Mouse (Mus musculus) myocyte (in vitro differentiated cells): ENCODE results near the gene Teddm2. TPM values are rescaled to one million over a fixed set of nuclear protein-coding genes. Genes with fewer than 3 reads are reported as not detected.
"Not testable (repeated sequence)": the region's sequence is repeated elsewhere in the genome, so short reads cannot be mapped to it uniquely, and the experiment has no call there.

ENCODE experiments used
- H3K27me3 ChIP-seq: one replicate; pipeline ENCODE4 v1.6.1; 2011; ENCODE audit not compliant: control insufficient read depth, insufficient read depth, insufficient read length
- H3K36me3 ChIP-seq: one replicate; pipeline ENCODE4 v1.6.1; 2011; ENCODE audit not compliant: control insufficient read depth, insufficient read depth
- H3K4me2 ChIP-seq: one replicate; pipeline ENCODE4 v1.6.1; 2011; ENCODE audit warnings: low read depth, control low read depth
- H3K4me3 ChIP-seq: one replicate; pipeline ENCODE4 v1.5.1; 2011; ENCODE audit warnings: mild to moderate bottlenecking, control low read depth, moderate library complexity
- H3K79me2 ChIP-seq: one replicate; pipeline ENCODE4 v1.6.1; 2011; ENCODE audit not compliant: control insufficient read depth, insufficient read depth
- H3ac ChIP-seq: one replicate; pipeline ENCODE4 v1.6.1; 2011; ENCODE audit not compliant: control insufficient read depth, insufficient read length
- CEBPB ChIP-seq: IDR thresholded peaks from 2 replicates; pipeline ENCODE4 v1.6.1; 2011; ENCODE audit warnings: mild to moderate bottlenecking, moderate library complexity; ENCODE audit not compliant: poor library complexity, insufficient read depth, severe bottlenecking
- E2F4 ChIP-seq: IDR thresholded peaks from one replicate; pipeline ENCODE4 v1.6.1; 2011; ENCODE audit warnings: mild to moderate bottlenecking, control low read depth, moderate library complexity; ENCODE audit not compliant: insufficient read depth
- MAX ChIP-seq: IDR thresholded peaks from one replicate; pipeline ENCODE4 v1.6.1; 2011; ENCODE audit warnings: low read depth, mild to moderate bottlenecking, control low read depth
- MYOD1 ChIP-seq, 3 experiments: IDR thresholded peaks; one replicate each; pipeline ENCODE4 v1.6.1; 2011; ENCODE audit warnings: control low read depth in 2 of 3, low read depth in 2 of 3, mild to moderate bottlenecking in 2 of 3, moderate library complexity in 1 of 3; ENCODE audit not compliant: insufficient read length in 2 of 3, control insufficient read depth in 1 of 3
- MYOG ChIP-seq, 3 experiments: IDR thresholded peaks; one replicate each; pipeline ENCODE4 v1.6.1; 2011; ENCODE audit warnings: control low read depth in 2 of 3, low read depth in 2 of 3, mild to moderate bottlenecking in 2 of 3; ENCODE audit not compliant: insufficient read length in 2 of 3, control insufficient read depth in 1 of 3, insufficient read depth in 1 of 3
- POLR2A ChIP-seq: IDR thresholded peaks from one replicate; pipeline ENCODE4 v1.6.1; 2011; ENCODE audit warnings: low read depth, mild to moderate bottlenecking, control low read depth, moderate library complexity; ENCODE audit not compliant: insufficient read length
- POLR2AphosphoS2 ChIP-seq: IDR thresholded peaks from one replicate; pipeline ENCODE4 v1.6.1; 2011; ENCODE audit warnings: low read depth, control low read depth; ENCODE audit not compliant: insufficient read length
- REST ChIP-seq: IDR thresholded peaks from one replicate; pipeline ENCODE4 v1.6.1; 2011; ENCODE audit warnings: mild to moderate bottlenecking, control low read depth, moderate library complexity; ENCODE audit not compliant: insufficient read depth, insufficient read length
- SRF ChIP-seq: IDR thresholded peaks from one replicate; pipeline ENCODE4 v1.6.1; 2011; ENCODE audit warnings: low read depth; ENCODE audit not compliant: control insufficient read depth, insufficient read length
- TCF12 ChIP-seq: IDR thresholded peaks from one replicate; pipeline ENCODE4 v1.6.1; 2011; ENCODE audit warnings: mild to moderate bottlenecking, control low read depth; ENCODE audit not compliant: poor library complexity, insufficient read depth, severe bottlenecking
- TCF3 ChIP-seq: IDR thresholded peaks from one replicate; pipeline ENCODE4 v1.6.1; 2011; ENCODE audit warnings: low read depth, control low read depth; ENCODE audit not compliant: insufficient read length
- USF1 ChIP-seq: IDR thresholded peaks from one replicate; pipeline ENCODE4 v1.6.1; 2011; ENCODE audit warnings: low read depth, mild to moderate bottlenecking, control low read depth, moderate library complexity
- polyA plus RNA-seq: library from polyadenylated mRNA; unstranded; fragments of >200 nt; fragmentation: generic; extraction: Trizol; gene quantifications from one replicate; pipeline ENCODE4 v1.2.1, GENCODE M21; 2012; ENCODE audit warnings: missing spikeins

Gene Teddm2
- polyA plus RNA-seq, 1 experiment = 0.20 TPM

- Histone ChIP-seq H3K4me3 (no peak within 1 kb of the TSS), H3K36me3 (no peaks in the 10 kb centered on the region)
These were observed 8.6 kb downstream of the Teddm2 start, which contains the start of gene Teddm1a for GRCm38 (mm10) chr1:153891442-153891841. Teddm1a (plus strand) TSS chr1:153891742.

GRCm38 (mm10) chr1:153890121-153890520 is 9.9 kb downstream of the Teddm2 start:
- no peak overlapping the region for H3K4me3 ChIP-seq
- TF ChIP-seq REST (no peak), TCF12 (no peak), MYOG (IDR thresholded peaks at IDR 0.05; ENCODE audit: control insufficient read depth in 1 of 3, insufficient read depth in 1 of 3, insufficient read length in 2 of 3, low read depth in 2 of 3) (no peak), MYOD1 (IDR thresholded peaks at IDR 0.05; ENCODE audit: control insufficient read depth in 1 of 3, insufficient read length in 2 of 3, low read depth in 2 of 3) (no peak), MAX (no peak), POLR2AphosphoS2 (no peak), POLR2A (no peak), TCF3 (no peak), SRF (no peak), USF1 (no peak), E2F4 (no peak), CEBPB (no peak)
- H3K4me2 ChIP-seq = no peak overlapping the region
- H3K79me2 ChIP-seq = no peaks in the 10 kb centered on the region
- H3K36me3 ChIP-seq = no peaks in the 10 kb centered on the region
- no peak overlapping the region for H3ac ChIP-seq
- peaks cover 18% of the 10 kb centered on the region for H3K27me3 ChIP-seq

More at GRCm38 (mm10) chr1:153891442-153891841, 8.6 kb downstream of the Teddm2 start, which contains the start of gene Teddm1a:
- no peak within 1 kb of the TSS for H3K4me2 ChIP-seq
- H3K27me3 ChIP-seq = peaks cover 12% of the 10 kb centered on the region
- H3K79me2 ChIP-seq = no peaks in the 10 kb centered on the region
- H3ac ChIP-seq = no peak within 1 kb of the TSS
- TF ChIP-seq MYOD1 (IDR thresholded peaks at IDR 0.05; ENCODE audit: control insufficient read depth in 1 of 3, insufficient read length in 2 of 3, low read depth in 2 of 3) = no peak
- no peak for TF ChIP-seq MYOG (IDR thresholded peaks at IDR 0.05; ENCODE audit: control insufficient read depth in 1 of 3, insufficient read depth in 1 of 3, insufficient read length in 2 of 3, low read depth in 2 of 3)
- no peak for TF ChIP-seq TCF12
- no peak for TF ChIP-seq POLR2A
- TF ChIP-seq POLR2AphosphoS2 = no peak
- no peak for TF ChIP-seq REST
- no peak for TF ChIP-seq E2F4
- no peak for TF ChIP-seq CEBPB
- no peak for TF ChIP-seq SRF
- no peak for TF ChIP-seq TCF3
- TF ChIP-seq USF1 = no peak
- TF ChIP-seq MAX = no peak

GRCm38 (mm10) chr1:153886024-153886633 is 13.9 kb downstream of the Teddm2 start:
- Histone ChIP-seq H3K79me2 (no peaks in the 10 kb centered on the region), H3K4me2 (no peak overlapping the region), H3K36me3 (no peaks in the 10 kb centered on the region), H3ac (no peak overlapping the region), H3K27me3 (peaks cover 7% of the 10 kb centered on the region), H3K4me3 (no peak overlapping the region)
- TF ChIP-seq E2F4 = no peak
- TF ChIP-seq TCF12 = no peak
- TF ChIP-seq MAX = no peak
- no peak for TF ChIP-seq SRF
- no peak for TF ChIP-seq REST
- no peak for TF ChIP-seq TCF3
- no peak for TF ChIP-seq MYOG (IDR thresholded peaks at IDR 0.05; ENCODE audit: control insufficient read depth in 1 of 3, insufficient read depth in 1 of 3, insufficient read length in 2 of 3, low read depth in 2 of 3)
- no peak for TF ChIP-seq MYOD1 (IDR thresholded peaks at IDR 0.05; ENCODE audit: control insufficient read depth in 1 of 3, insufficient read length in 2 of 3, low read depth in 2 of 3)
- no peak for TF ChIP-seq POLR2AphosphoS2
- TF ChIP-seq USF1 = no peak
- no peak for TF ChIP-seq CEBPB
- TF ChIP-seq POLR2A = no peak

GRCm38 (mm10) chr1:153880391-153880790 is 19.6 kb downstream of the Teddm2 start:
- not testable (repeated sequence) for H3K36me3 ChIP-seq, H3ac ChIP-seq, H3K4me2 ChIP-seq, H3K4me3 ChIP-seq, H3K79me2 ChIP-seq, H3K27me3 ChIP-seq

- no peak within 1 kb of the TSS for H3ac ChIP-seq
- TF ChIP-seq SRF = no peak
- no peak for TF ChIP-seq MYOD1 (IDR thresholded peaks at IDR 0.05; ENCODE audit: control insufficient read depth in 1 of 3, insufficient read length in 2 of 3, low read depth in 2 of 3)
- no peak for TF ChIP-seq REST
- TF ChIP-seq TCF3 = no peak
- no peak for TF ChIP-seq MAX
- TF ChIP-seq MYOG (IDR thresholded peaks at IDR 0.05; ENCODE audit: control insufficient read depth in 1 of 3, insufficient read depth in 1 of 3, insufficient read length in 2 of 3, low read depth in 2 of 3) = no peak
- no peak for TF ChIP-seq TCF12
- no peak for TF ChIP-seq E2F4
- TF ChIP-seq CEBPB = no peak
- TF ChIP-seq POLR2A = no peak
- TF ChIP-seq USF1 = no peak
- TF ChIP-seq POLR2AphosphoS2 = no peak
- H3K4me2 ChIP-seq = no peak within 1 kb of the TSS
- H3K36me3 ChIP-seq = no peaks in the 10 kb centered on the region
- H3K4me3 ChIP-seq = no peak within 1 kb of the TSS
- H3K27me3 ChIP-seq = peaks cover 5% of the 10 kb centered on the region
- H3K79me2 ChIP-seq = no peaks in the 10 kb centered on the region
These were observed 26.0 kb downstream of the Teddm2 start, which contains the start of gene Teddm1b for GRCm38 (mm10) chr1:153874045-153874444. Teddm1b (plus strand) TSS chr1:153874345.
